Mouse (Mus musculus) neural tube, embryonic 13.5 days (tissue): ENCODE results near the gene Tmem108. TPM values are rescaled to one million over a fixed set of nuclear protein-coding genes. Genes with fewer than 3 reads are reported as not detected.

ENCODE experiments used
- ATAC-seq: fragments of 200-750 bp; cut with Nextera tagmentation; 2 replicates; pipeline ENCODE4 v1.8.0; 2017; ENCODE audit warnings: low read depth, mild to moderate bottlenecking, moderate TSS enrichment, moderate library complexity
- H3K27ac ChIP-seq: fragments of 300-500 bp; sonication (generic); replicated peaks from 2 replicates; pipeline ENCODE4 v1.5.1; 2015; ENCODE audit warnings: moderate library complexity, mild to moderate bottlenecking, inconsistent platforms
- H3K27me3 ChIP-seq: fragments of 300-500 bp; sonication (generic); 2 replicates; pipeline ENCODE4 v1.6.1; 2015; ENCODE audit warnings: mild to moderate bottlenecking, inconsistent platforms
- H3K36me3 ChIP-seq: fragments of 300-500 bp; sonication (generic); 2 replicates; pipeline ENCODE4 v1.6.1; 2015; ENCODE audit warnings: mild to moderate bottlenecking, inconsistent platforms
- H3K4me1 ChIP-seq: fragments of 300-500 bp; sonication (generic); replicated peaks from 2 replicates; pipeline ENCODE4 v1.6.1; 2015; ENCODE audit warnings: inconsistent platforms
- H3K4me2 ChIP-seq: fragments of 300-500 bp; sonication (generic); 2 replicates; pipeline ENCODE4 v1.6.1; 2015; ENCODE audit warnings: inconsistent platforms, mild to moderate bottlenecking, moderate library complexity
- H3K4me3 ChIP-seq: fragments of 300-500 bp; sonication (generic); 2 replicates; pipeline ENCODE4 v1.5.1; 2015; ENCODE audit warnings: mild to moderate bottlenecking, inconsistent platforms
- H3K9ac ChIP-seq: fragments of 300-500 bp; sonication (generic); 2 replicates; pipeline ENCODE4 v1.6.1; 2015; ENCODE audit warnings: moderate library complexity, mild to moderate bottlenecking, inconsistent platforms
- H3K9me3 ChIP-seq: fragments of 300-500 bp; sonication (generic); 2 replicates; pipeline ENCODE4 v1.6.1; 2016; ENCODE audit warnings: inconsistent platforms
- WGBS: fragments of 180-500 bp; shearing (Covaris S2); methylation state at CpG from one replicate; pipeline ENCODE4 v1.1.7; 2015; 5-methylcytosine and 5-hydroxymethylcytosine counted together
- polyA plus RNA-seq: library from polyadenylated mRNA; unstranded; fragments of >200 nt; fragmentation: Nextera tagmentation; extraction: Ambion mirVana; gene quantifications from 2 replicates; pipeline ENCODE4 v1.2.1, GENCODE M21; 2015

Gene Tmem108
- polyA plus RNA-seq, 1 experiment from 2014 or later = 24.9 TPM

GRCm38 (mm10) chr9:103548606-103549005 lies 213.0 kb downstream of the Tmem108 start:
- ATAC-seq = no peak
- Histone ChIP-seq H3K4me2 (no peak overlapping the region), H3K9ac (no peak overlapping the region), H3K27ac (no peak overlapping the region), H3K9me3 (no peaks in the 10 kb centered on the region), H3K36me3 (no peaks in the 10 kb centered on the region), H3K4me1 (peaks cover 80% of the 10 kb centered on the region), H3K27me3 (no peaks in the 10 kb centered on the region), H3K4me3 (no peak overlapping the region)
- 87% methylated on average over 3 of the region's 3 CpGs for WGBS

- Histone ChIP-seq H3K27me3 (no peaks in the 10 kb centered on the region), H3K4me3 (no peak overlapping the region), H3K4me2 (peak overlapping the region; percentile 22), H3K9ac (no peak overlapping the region), H3K36me3 (no peaks in the 10 kb centered on the region), H3K27ac (peak overlapping the region; percentile 67), H3K9me3 (no peaks in the 10 kb centered on the region), H3K4me1 (peaks cover 68% of the 10 kb centered on the region)
- no peak for ATAC-seq
- WGBS = 43% methylated on average over 22 of the region's 22 CpGs
Observed at GRCm38 (mm10) chr9:103546695-103547645, 214.7 kb downstream of the Tmem108 start.

- Histone ChIP-seq H3K27ac (no peak overlapping the region), H3K4me1 (peaks cover 55% of the 10 kb centered on the region), H3K9me3 (no peaks in the 10 kb centered on the region), H3K27me3 (no peaks in the 10 kb centered on the region), H3K4me2 (no peak overlapping the region), H3K9ac (no peak overlapping the region), H3K4me3 (no peak overlapping the region), H3K36me3 (no peaks in the 10 kb centered on the region)
- no peak for ATAC-seq
- 87% methylated on average over 4 of the region's 4 CpGs for WGBS
Observed at GRCm38 (mm10) chr9:103545729-103546128, 215.9 kb downstream of the Tmem108 start.

GRCm38 (mm10) chr9:103545271-103545670 lies 216.4 kb downstream of the Tmem108 start:
- H3K4me1 ChIP-seq = peaks cover 51% of the 10 kb centered on the region
- no peak for ATAC-seq
- WGBS = 48% methylated on average over 4 of the region's 4 CpGs

GRCm38 (mm10) chr9:103544599-103544998 lies 217.0 kb downstream of the Tmem108 start:
- peaks cover 53% of the 10 kb centered on the region for H3K4me1 ChIP-seq
- ATAC-seq = no peak

More at GRCm38 (mm10) chr9:103545271-103545670, 216.4 kb downstream of the Tmem108 start:
- no peak overlapping the region for H3K27ac ChIP-seq
- no peak overlapping the region for H3K4me2 ChIP-seq
- H3K36me3 ChIP-seq = no peaks in the 10 kb centered on the region
- no peaks in the 10 kb centered on the region; the same call in 1 of the 2 replicates for H3K27me3 ChIP-seq
- no peak overlapping the region for H3K9ac ChIP-seq
- H3K4me3 ChIP-seq = no peak overlapping the region
- no peaks in the 10 kb centered on the region for H3K9me3 ChIP-seq

GRCm38 (mm10) chr9:103540518-103540917 lies 221.1 kb downstream of the Tmem108 start:
- Histone ChIP-seq H3K4me1 (peaks cover 42% of the 10 kb centered on the region), H3K36me3 (no peaks in the 10 kb centered on the region), H3K9ac (no peak overlapping the region), H3K4me3 (no peak overlapping the region), H3K9me3 (no peaks in the 10 kb centered on the region), H3K4me2 (no peak overlapping the region), H3K27ac (no peak overlapping the region), H3K27me3 (no peaks in the 10 kb centered on the region; the same call in 1 of the 2 replicates)
- WGBS = 82% methylated on average over 8 of the region's 8 CpGs
- no peak for ATAC-seq

More at GRCm38 (mm10) chr9:103544599-103544998, 217.0 kb downstream of the Tmem108 start:
- no peak overlapping the region for H3K4me3 ChIP-seq
- no peak overlapping the region for H3K9ac ChIP-seq
- WGBS = 74% methylated on average over 1 of the region's 1 CpGs
- no peaks in the 10 kb centered on the region; the same call in 1 of the 2 replicates for H3K27me3 ChIP-seq
- H3K9me3 ChIP-seq = no peaks in the 10 kb centered on the region
- no peak overlapping the region for H3K27ac ChIP-seq
- H3K4me2 ChIP-seq = no peak overlapping the region
- no peaks in the 10 kb centered on the region for H3K36me3 ChIP-seq

GRCm38 (mm10) chr9:103538047-103538816 lies 223.4 kb downstream of the Tmem108 start:
- H3K27ac ChIP-seq = peak overlapping the region; percentile 64
- H3K27me3 ChIP-seq = no peaks in the 10 kb centered on the region; the same call in 1 of the 2 replicates
- H3K9me3 ChIP-seq = no peaks in the 10 kb centered on the region
- no peak overlapping the region for H3K4me2 ChIP-seq
- no peak overlapping the region for H3K4me3 ChIP-seq
- H3K4me1 ChIP-seq = peaks cover 43% of the 10 kb centered on the region
- H3K9ac ChIP-seq = peak overlapping the region; percentile 56
- no peaks in the 10 kb centered on the region for H3K36me3 ChIP-seq
- 37% methylated on average over 8 of the region's 8 CpGs for WGBS
- peak; percentile 78 for ATAC-seq

GRCm38 (mm10) chr9:103536059-103536634 lies 225.5 kb downstream of the Tmem108 start:
- peaks cover 43% of the 10 kb centered on the region for H3K4me1 ChIP-seq
- no peak overlapping the region for H3K9ac ChIP-seq
- H3K27me3 ChIP-seq = no peaks in the 10 kb centered on the region; the same call in 1 of the 2 replicates
- H3K27ac ChIP-seq = no peak overlapping the region
- H3K9me3 ChIP-seq = no peaks in the 10 kb centered on the region
- H3K4me3 ChIP-seq = no peak overlapping the region
- no peak overlapping the region for H3K4me2 ChIP-seq
- 70% methylated on average over 6 of the region's 6 CpGs for WGBS
- no peak for ATAC-seq
- H3K36me3 ChIP-seq = no peaks in the 10 kb centered on the region

- Histone ChIP-seq H3K9ac (no peak overlapping the region), H3K4me3 (no peak overlapping the region), H3K9me3 (no peaks in the 10 kb centered on the region), H3K4me1 (peaks cover 38% of the 10 kb centered on the region), H3K27me3 (no peaks in the 10 kb centered on the region; the same call in 1 of the 2 replicates), H3K36me3 (no peaks in the 10 kb centered on the region), H3K4me2 (no peak overlapping the region), H3K27ac (peak overlapping the region; percentile 54; the same call in 1 of the 2 replicates)
- WGBS = 16% methylated on average over 10 of the region's 10 CpGs
- ATAC-seq = peak; percentile 59
Observed at GRCm38 (mm10) chr9:103525041-103525537, 236.5 kb downstream of the Tmem108 start.

- Histone ChIP-seq H3K27me3 (no peaks in the 10 kb centered on the region; the same call in 1 of the 2 replicates), H3K4me2 (no peak overlapping the region), H3K36me3 (no peaks in the 10 kb centered on the region), H3K9ac (no peak overlapping the region), H3K4me3 (no peak overlapping the region), H3K9me3 (no peaks in the 10 kb centered on the region), H3K4me1 (peaks cover 38% of the 10 kb centered on the region), H3K27ac (no peak overlapping the region)
- WGBS = 7% methylated on average over 5 of the region's 5 CpGs
- peak; percentile 64; the same call in 1 of the 2 replicates for ATAC-seq
Observed at GRCm38 (mm10) chr9:103524600-103524999, 237.0 kb downstream of the Tmem108 start.

GRCm38 (mm10) chr9:103523742-103524403 lies 237.8 kb downstream of the Tmem108 start:
- H3K9ac ChIP-seq = no peak overlapping the region
- H3K27me3 ChIP-seq = no peaks in the 10 kb centered on the region; the same call in 1 of the 2 replicates
- H3K4me2 ChIP-seq = no peak overlapping the region
- 58% methylated on average over 7 of the region's 7 CpGs for WGBS
- H3K4me1 ChIP-seq = peaks cover 38% of the 10 kb centered on the region
- ATAC-seq = no peak
- H3K36me3 ChIP-seq = no peaks in the 10 kb centered on the region
- H3K4me3 ChIP-seq = no peak overlapping the region
- H3K9me3 ChIP-seq = no peaks in the 10 kb centered on the region
- no peak overlapping the region for H3K27ac ChIP-seq
